Mouse (Mus musculus) E14TG2a.4 (cell line): ENCODE results near the gene Pi4kb.
"Not testable (repeated sequence)": the region's sequence is repeated elsewhere in the genome, so short reads cannot be mapped to it uniquely, and the experiment has no call there.

ENCODE experiments used
- H3K27me3 ChIP-seq: 2 replicates; pipeline ENCODE4 v1.6.1; 2014; ENCODE audit warnings: low read length, control low read depth; ENCODE audit not compliant: insufficient read depth
- H3K36me3 ChIP-seq: 2 replicates; pipeline ENCODE4 v1.6.1; 2014; ENCODE audit warnings: low read length, control low read depth; ENCODE audit not compliant: insufficient read depth
- H3K4me1 ChIP-seq: replicated peaks from 2 replicates; pipeline ENCODE4 v1.6.1; 2014; ENCODE audit warnings: low read depth, low read length, control low read depth
- H3K4me3 ChIP-seq: replicated peaks from 2 replicates; pipeline ENCODE4 v1.5.1; 2014; ENCODE audit warnings: mild to moderate bottlenecking, low read length
- H3K9me3 ChIP-seq: 2 replicates; pipeline ENCODE4 v1.6.1; 2014; ENCODE audit warnings: low read length, control low read depth
- CTCF ChIP-seq: conservative IDR thresholded peaks from 2 replicates; pipeline ENCODE4 v1.5.1; 2014; ENCODE audit warnings: low read length
- NANOG ChIP-seq: IDR thresholded peaks from 2 replicates; pipeline ENCODE4 v1.6.1; 2014; ENCODE audit warnings: borderline replicate concordance, low read length, mixed read lengths
- POU5F1 ChIP-seq: IDR thresholded peaks from 2 replicates; pipeline ENCODE4 v1.6.1; 2014; ENCODE audit warnings: low read length, borderline replicate concordance

Gene Pi4kb

DNA sequence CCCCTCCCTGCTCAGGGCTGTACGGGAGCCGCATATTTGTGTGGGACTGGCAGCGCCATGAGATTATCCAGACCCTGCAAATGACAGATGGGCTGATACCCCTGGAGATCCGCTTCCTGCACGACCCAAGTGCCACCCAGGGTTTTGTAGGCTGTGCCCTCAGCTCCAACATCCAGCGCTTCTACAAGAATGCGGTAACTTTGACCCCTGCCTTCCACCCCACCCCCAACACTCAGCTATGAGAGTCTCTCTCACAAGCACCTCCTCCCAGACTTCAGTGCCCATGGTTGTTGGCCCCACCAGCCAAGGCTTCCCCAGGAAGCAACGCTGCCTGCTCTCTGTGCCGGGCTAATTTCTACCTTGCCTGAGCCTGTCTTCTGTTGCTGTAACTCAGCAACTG lies 34.5 kb upstream of the Pi4kb start:
- not testable (repeated sequence) for H3K4me3 ChIP-seq, H3K9me3 ChIP-seq, H3K27me3 ChIP-seq, H3K4me1 ChIP-seq, H3K36me3 ChIP-seq

GRCm38 (mm10) chr3:94942211-94942967 lies 32.1 kb upstream of the Pi4kb start:
- H3K9me3 ChIP-seq, H3K36me3 ChIP-seq, H3K4me3 ChIP-seq, H3K4me1 ChIP-seq, H3K27me3 ChIP-seq: not testable (repeated sequence)

DNA sequence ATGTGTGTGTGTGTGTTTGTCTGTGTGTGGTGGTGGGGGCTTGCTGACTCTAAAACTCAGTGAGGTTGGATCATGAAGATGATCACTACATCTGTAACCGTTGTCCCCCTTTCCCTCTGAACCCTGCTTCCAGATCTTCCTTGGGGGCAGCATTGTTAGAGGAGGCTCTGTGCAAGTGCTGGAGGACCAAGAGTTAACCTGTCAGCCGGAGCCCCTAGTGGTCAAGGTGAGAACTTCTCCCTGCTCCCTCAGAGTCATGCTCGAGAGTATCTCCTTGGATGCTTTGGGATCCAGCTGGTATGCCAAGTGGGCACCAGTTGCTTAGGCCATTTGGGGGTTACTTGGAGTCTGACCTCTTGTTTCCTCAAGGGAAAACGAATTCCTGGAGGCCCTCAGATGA lies 30.8 kb upstream of the Pi4kb start:
- TF ChIP-seq CTCF, result peak; percentile 61
- not testable (repeated sequence) for H3K9me3 ChIP-seq, H3K4me1 ChIP-seq, H3K4me3 ChIP-seq, H3K36me3 ChIP-seq, H3K27me3 ChIP-seq

DNA sequence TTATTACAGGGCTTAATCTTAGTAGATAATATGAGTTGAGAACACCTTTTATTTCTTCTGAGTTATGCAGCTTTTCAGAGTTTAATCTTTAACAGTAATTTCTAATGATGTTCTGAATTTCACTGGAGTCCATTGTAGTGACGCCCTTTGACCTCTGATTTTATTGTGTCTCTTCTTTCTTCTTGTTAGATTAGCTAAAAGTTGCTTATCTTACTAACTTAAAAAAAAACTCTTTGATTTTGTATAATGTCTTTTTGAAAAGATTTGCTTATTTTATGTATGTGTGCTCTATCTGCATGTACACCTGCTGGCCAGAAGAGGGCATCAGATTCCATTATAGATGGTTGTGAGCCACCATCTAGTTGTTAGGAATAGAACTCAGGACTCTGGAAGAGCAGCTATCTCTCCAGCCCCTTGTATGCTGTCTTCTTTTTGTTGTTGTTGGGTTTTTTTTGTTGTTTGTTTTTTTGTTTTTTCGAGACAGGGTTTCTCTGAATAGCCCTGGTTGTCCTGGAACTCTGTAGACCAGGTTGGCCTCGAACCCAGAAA lies 26.4 kb upstream of the Pi4kb start:
- Histone ChIP-seq H3K36me3 (no peaks in the 10 kb centered on the region), H3K9me3 (no peaks in the 10 kb centered on the region), H3K4me3 (no peak overlapping the region), H3K4me1 (peaks cover 12% of the 10 kb centered on the region), H3K27me3 (no peaks in the 10 kb centered on the region)
- TF ChIP-seq CTCF, result peak; percentile 52
- no peak for TF ChIP-seq NANOG
- TF ChIP-seq POU5F1, result no peak

DNA sequence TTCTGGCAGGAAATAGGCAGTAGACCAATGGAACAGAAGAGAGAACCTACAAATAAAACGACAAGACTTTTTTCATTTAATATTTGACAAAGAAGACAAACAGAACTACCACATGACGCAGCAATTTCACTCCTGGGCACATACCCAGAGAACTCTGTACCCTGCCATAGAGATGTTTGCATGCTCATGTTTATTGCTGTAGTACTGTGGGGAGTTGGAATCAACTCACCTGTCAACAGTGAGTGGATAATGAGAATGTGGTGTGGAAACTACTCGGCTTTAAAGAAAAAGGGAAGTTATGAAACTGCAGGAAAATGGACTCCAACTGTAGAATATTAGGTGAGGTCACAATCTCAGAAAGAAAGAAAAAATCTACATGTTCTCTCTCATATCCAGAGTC lies 24.9 kb upstream of the Pi4kb start:
- H3K4me1 ChIP-seq, result peaks cover 18% of the 10 kb centered on the region
- no peak overlapping the region for H3K4me3 ChIP-seq
- no peaks in the 10 kb centered on the region for H3K27me3 ChIP-seq
- TF ChIP-seq NANOG (no peak), POU5F1 (no peak), CTCF (no peak)
- no peaks in the 10 kb centered on the region for H3K36me3 ChIP-seq
- no peaks in the 10 kb centered on the region for H3K9me3 ChIP-seq

DNA sequence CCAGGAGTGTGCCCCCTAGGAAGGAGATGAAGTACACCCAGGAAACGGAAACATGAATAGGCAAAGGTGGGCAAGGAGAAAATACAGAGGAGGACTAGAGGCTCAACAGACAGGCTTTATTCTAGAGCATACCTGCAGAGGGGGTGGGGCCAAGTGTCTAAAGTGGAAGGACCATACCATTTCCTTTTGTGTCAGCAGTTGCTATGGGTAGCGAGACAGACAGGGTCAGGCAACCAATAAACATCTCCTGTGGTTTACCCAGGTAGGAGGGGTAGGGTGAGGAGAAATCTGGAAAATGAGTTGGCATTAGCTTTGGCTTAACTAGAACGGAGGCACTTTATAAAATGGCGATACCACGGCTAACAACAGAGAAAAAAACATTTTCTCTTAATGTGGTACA lies 21.7 kb upstream of the Pi4kb start:
- H3K4me3 ChIP-seq, result 0 out of 2 replicates have a peak overlapping the region, but pooled peaks have one; percentile 85
- H3K4me1 ChIP-seq, result peaks cover 27% of the 10 kb centered on the region
- 0 out of 2 replicates have a peak, but pooled peaks cover 5% of the 10 kb centered on the region for H3K27me3 ChIP-seq
- peaks cover 29% of the 10 kb centered on the region for H3K36me3 ChIP-seq
- TF ChIP-seq CTCF, result no peak
- no peak for TF ChIP-seq POU5F1
- no peak for TF ChIP-seq NANOG
- H3K9me3 ChIP-seq, result no peaks in the 10 kb centered on the region

DNA sequence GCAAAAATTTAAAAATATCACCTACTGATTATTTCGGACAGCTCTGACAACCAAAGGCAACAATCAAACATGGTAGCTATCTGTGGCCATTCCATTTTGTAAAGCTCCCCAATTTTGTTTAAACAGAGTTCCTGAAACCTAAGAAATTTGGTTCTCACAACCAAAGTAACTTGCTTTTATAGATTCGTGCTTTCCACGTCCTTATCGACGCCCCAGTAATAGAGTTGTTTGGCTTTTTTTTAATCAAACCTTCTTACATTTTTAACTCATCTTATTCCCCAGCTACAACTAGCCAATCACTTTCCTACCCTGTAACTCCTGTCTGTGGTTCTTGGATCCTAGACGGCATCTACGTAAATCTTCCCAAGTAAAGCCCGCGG lies 21.2 kb upstream of the Pi4kb start:
- H3K4me3 ChIP-seq, result peak overlapping the region; percentile 85
- no peaks in the 10 kb centered on the region for H3K9me3 ChIP-seq
- 0 out of 2 replicates have a peak, but pooled peaks cover 5% of the 10 kb centered on the region for H3K27me3 ChIP-seq
- no peak for TF ChIP-seq NANOG
- TF ChIP-seq POU5F1, result no peak
- no peak for TF ChIP-seq CTCF
- peaks cover 32% of the 10 kb centered on the region for H3K4me1 ChIP-seq
- peaks cover 35% of the 10 kb centered on the region for H3K36me3 ChIP-seq

DNA sequence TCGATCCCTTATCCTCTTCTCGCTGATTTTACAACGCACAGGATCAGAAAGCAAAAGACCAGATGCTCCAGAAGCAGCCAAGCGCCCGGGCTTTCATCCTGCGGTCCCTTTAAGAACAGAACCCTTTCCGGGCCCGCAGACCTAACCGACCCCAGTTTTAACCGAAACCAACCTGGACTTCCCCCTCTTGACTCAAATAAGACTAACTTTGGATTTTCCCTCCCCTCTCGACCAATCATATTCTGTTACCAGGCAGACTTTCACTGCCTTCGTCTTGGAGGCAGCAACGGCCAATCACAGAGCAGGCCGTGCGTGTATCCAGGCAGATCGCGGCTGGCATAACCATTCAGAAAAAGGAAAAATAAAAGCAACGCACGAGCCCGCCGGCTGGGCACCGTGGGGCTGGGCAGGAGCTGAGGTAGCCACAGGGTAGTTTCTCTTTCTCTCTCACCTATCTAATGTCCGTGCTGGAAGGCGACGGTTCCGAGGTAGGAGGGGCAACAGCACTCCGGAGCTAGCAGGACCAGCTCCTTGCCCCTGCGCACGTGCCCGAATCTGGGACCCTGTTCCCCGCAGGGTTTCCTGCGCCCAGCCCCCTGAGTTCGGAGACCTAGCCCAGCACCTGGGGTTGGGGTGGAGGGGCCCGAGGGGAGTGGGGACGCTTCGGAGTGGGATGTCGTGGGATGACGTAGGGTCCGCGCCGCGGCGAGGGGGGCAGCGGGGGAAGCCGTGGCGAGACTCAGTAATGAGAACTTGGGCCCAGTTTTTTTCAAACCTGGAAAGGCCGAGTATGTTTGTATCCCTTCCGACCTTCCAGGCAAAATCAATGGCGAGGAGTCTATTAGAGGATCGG lies 20.5 kb upstream of the Pi4kb start, which contains the start of gene Rfx5:
Gene Rfx5 (plus strand): TSS at position 312 of the 853 bp plus-strand sequence.
- peaks cover 41% of the 10 kb centered on the region for H3K36me3 ChIP-seq
- H3K9me3 ChIP-seq, result no peaks in the 10 kb centered on the region
- peaks cover 38% of the 10 kb centered on the region for H3K4me1 ChIP-seq

GRCm38 (mm10) chr3:94958295-94958694 lies 16.2 kb upstream of the Pi4kb start:
- no peak overlapping the region; the same call in 1 of the 2 replicates for H3K4me3 ChIP-seq
- TF ChIP-seq POU5F1 (no peak), NANOG (no peak), CTCF (no peak)
- H3K36me3 ChIP-seq, result peaks cover 45% of the 10 kb centered on the region
- no peaks in the 10 kb centered on the region for H3K9me3 ChIP-seq
- H3K4me1 ChIP-seq, result peaks cover 66% of the 10 kb centered on the region
- 0 out of 2 replicates have a peak, but pooled peaks cover 5% of the 10 kb centered on the region for H3K27me3 ChIP-seq

More for the DNA sequence above, 20.5 kb upstream of the Pi4kb start, which contains the start of gene Rfx5:
- Histone ChIP-seq H3K27me3 (0 out of 2 replicates have a peak, but pooled peaks cover 5% of the 10 kb centered on the region), H3K4me3 (peak within 1 kb of the TSS; percentile 85)
- TF ChIP-seq CTCF, result no peak
- no peak for TF ChIP-seq POU5F1
- no peak for TF ChIP-seq NANOG
